Mouse (Mus musculus) limb, embryonic 12.5 days (tissue): Measurements from ENCODE around the gene Lins1. TPM values are rescaled to one million over a fixed set of nuclear protein-coding genes. Genes with fewer than 3 reads are reported as not detected.

Experiments used
- ATAC-seq: fragments of 200-750 bp; cut with Nextera tagmentation; 2 replicates; pipeline ENCODE4 v1.8.0; 2017; ENCODE audit warnings: low read depth, moderate TSS enrichment; ENCODE audit not compliant: insufficient number of reproducible peaks, insufficient read depth, low FRiP score, low TSS enrichment
- H3K27ac ChIP-seq: fragments of 300-500 bp; sonication (generic); 2 replicates; pipeline ENCODE4 v1.5.1; 2016; ENCODE audit warnings: mild to moderate bottlenecking, moderate library complexity
- H3K27me3 ChIP-seq: fragments of 300-500 bp; sonication (generic); 2 replicates; pipeline ENCODE4 v1.6.1; 2016; ENCODE audit warnings: mild to moderate bottlenecking, moderate library complexity
- H3K36me3 ChIP-seq: fragments of 300-500 bp; sonication (generic); 2 replicates; pipeline ENCODE4 v1.6.1; 2016; ENCODE audit warnings: mild to moderate bottlenecking, moderate library complexity
- H3K4me1 ChIP-seq: fragments of 300-500 bp; sonication (generic); replicated peaks from 2 replicates; pipeline ENCODE4 v1.6.1; 2016
- H3K4me2 ChIP-seq: fragments of 300-500 bp; sonication (generic); 2 replicates; pipeline ENCODE4 v1.6.1; 2016; ENCODE audit warnings: mild to moderate bottlenecking, moderate library complexity
- H3K4me3 ChIP-seq: fragments of 300-500 bp; sonication (generic); replicated peaks from 2 replicates; pipeline ENCODE4 v1.5.1; 2016; ENCODE audit warnings: mild to moderate bottlenecking
- H3K9ac ChIP-seq: fragments of 300-500 bp; sonication (generic); replicated peaks from 2 replicates; pipeline ENCODE4 v1.6.1; 2016; ENCODE audit warnings: mild to moderate bottlenecking, moderate library complexity
- H3K9me3 ChIP-seq: fragments of 300-500 bp; sonication (generic); 2 replicates; pipeline ENCODE4 v1.6.1; 2016; ENCODE audit warnings: mild to moderate bottlenecking, moderate library complexity
- WGBS: fragments of 180-500 bp; shearing (Covaris S2); methylation state at CpG from one replicate; pipeline ENCODE4 v1.1.7; 2016; 5-methylcytosine and 5-hydroxymethylcytosine counted together
- polyA plus RNA-seq: library from polyadenylated mRNA; unstranded; fragments of >200 nt; fragmentation: Nextera tagmentation; extraction: Ambion mirVana; gene quantifications from 2 replicates; pipeline ENCODE4 v1.2.1, GENCODE M21; 2016

Gene Lins1
- polyA plus RNA-seq, 1 experiment from 2014 or later: 19.3 TPM

DNA sequence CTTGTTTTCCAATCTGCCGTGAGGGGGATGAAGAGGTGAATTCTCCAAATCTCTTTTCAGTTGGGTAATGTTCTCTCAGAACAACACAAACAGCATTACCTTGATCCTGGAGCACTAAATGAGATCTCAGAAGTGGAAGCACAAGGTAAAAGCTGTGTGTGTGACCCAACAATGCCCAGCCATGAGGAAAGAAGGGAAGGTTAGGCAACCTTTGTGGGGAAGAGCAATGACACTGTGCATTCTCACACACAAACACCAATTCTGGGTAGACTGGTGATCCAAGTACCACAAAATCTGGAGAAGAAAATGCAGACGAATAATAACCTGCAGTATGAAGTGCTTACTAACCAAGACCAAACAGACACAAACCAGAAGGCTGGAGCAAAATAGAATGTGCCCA is 13.9 kb upstream of the Lins1 start:
- H3K36me3 ChIP-seq: peaks cover 99% of the 10 kb centered on the region
- H3K27ac ChIP-seq: no peak overlapping the region
- H3K27me3 ChIP-seq: no peaks in the 10 kb centered on the region
- H3K9ac ChIP-seq: no peak overlapping the region
- WGBS: 88% methylated on average over 2 of the region's 2 CpGs
- no peak for ATAC-seq
- H3K4me3 ChIP-seq: no peak overlapping the region
- H3K4me1 ChIP-seq: no peaks in the 10 kb centered on the region
- 0 out of 2 replicates have a peak, but pooled peaks cover 3% of the 10 kb centered on the region for H3K9me3 ChIP-seq
- no peak overlapping the region for H3K4me2 ChIP-seq

DNA sequence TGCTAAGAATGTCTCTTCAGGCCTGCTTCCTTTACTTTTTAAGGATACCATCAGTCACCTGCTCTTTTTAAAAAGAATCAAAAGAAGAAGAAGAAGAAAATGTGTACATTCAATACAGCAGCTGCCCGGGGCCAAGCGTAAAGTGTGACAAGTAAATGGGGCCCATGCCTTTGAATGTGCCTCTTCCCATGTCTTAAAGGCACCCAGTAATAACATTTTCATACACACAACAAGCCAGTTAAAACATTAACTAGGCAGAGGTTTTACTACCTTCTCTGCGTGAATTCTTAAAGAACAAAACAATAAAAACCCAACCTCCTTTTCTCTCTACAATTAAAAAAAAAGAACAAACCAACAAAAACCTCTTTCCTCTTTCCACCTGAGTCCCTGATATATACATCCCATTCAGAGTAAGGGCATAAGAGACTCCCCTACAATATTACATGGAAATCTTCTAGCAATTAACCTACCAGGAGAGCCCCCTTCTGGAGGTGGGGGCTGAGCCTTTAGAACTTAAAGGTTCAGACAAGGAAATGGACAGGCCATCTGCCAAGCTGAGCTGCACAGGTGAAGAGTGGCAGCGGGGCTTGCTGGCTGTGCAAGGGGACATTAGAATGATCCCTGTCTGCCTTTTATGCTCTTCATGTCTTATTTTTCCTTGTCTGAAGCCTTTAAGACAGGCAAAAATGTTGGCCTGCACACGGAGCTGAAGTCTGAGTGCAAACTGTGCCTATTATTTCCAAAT is 7.4 kb upstream of the Lins1 start:
- no peak overlapping the region for H3K27ac ChIP-seq
- H3K9ac ChIP-seq: no peak overlapping the region
- no peaks in the 10 kb centered on the region for H3K9me3 ChIP-seq
- H3K27me3 ChIP-seq: no peaks in the 10 kb centered on the region
- WGBS: 83% methylated on average over 5 of the region's 5 CpGs
- no peak overlapping the region for H3K4me3 ChIP-seq
- H3K4me2 ChIP-seq: no peak overlapping the region
- H3K4me1 ChIP-seq: no peaks in the 10 kb centered on the region
- ATAC-seq: no peak
- peaks cover 70% of the 10 kb centered on the region for H3K36me3 ChIP-seq

DNA sequence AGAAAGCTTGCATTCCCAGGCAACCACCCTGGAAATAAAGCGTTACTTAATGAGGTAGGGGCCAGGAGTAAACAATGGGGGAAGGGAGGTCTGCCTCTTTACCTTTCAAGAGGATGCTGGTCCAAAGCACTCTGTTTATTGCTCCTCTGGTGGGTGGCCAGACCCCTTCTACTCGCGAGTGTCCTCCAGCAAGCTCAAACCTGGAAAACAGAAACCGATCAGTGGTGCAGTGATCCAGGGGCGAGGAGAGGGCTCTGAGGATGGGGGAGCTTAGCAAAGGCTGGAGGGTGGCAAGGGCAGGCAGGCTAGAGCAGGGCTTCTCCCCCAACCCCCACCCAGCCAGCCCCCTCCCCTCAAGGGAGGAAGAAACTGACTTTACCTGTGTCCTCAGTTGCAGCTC is 968 bp upstream of the Lins1 start:
- H3K27ac ChIP-seq: no peak overlapping the region
- no peaks in the 10 kb centered on the region for H3K27me3 ChIP-seq
- WGBS: 0% methylated on average over 5 of the region's 5 CpGs
- no peaks in the 10 kb centered on the region for H3K9me3 ChIP-seq
- H3K9ac ChIP-seq: peak overlapping the region; percentile 79
- H3K36me3 ChIP-seq: peaks cover 13% of the 10 kb centered on the region
- peak overlapping the region; percentile 93 for H3K4me2 ChIP-seq
- H3K4me3 ChIP-seq: peak overlapping the region; percentile 77
- peaks cover 13% of the 10 kb centered on the region for H3K4me1 ChIP-seq
- ATAC-seq: no peak; the same call in 1 of the 2 replicates

DNA sequence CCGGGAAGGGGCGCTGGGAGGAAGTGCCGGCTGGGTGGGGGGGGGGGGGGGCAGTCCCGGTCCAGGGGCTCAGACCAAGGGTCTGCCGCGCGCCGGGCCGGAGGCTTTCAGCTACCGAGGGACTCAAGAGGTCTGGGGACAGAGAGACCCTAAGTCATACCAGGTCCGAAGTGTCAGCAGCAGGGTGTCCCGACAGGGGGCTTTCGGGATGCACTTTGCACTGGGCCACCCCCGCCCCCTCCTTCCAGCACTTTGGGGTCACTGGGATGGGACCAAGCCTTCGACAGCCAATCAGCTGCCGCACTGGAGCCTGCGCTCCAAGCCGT is 432 bp upstream of the Lins1 start, which contains the start of gene Asb7:
Gene Asb7 (minus strand): TSS at position 303 of the 326 bp plus-strand sequence.
- H3K9me3 ChIP-seq: no peaks in the 10 kb centered on the region
- H3K27me3 ChIP-seq: no peaks in the 10 kb centered on the region
- H3K27ac ChIP-seq: peak within 1 kb of the TSS; percentile 92
- peak within 1 kb of the TSS; percentile 79 for H3K9ac ChIP-seq
- peak within 1 kb of the TSS; percentile 77 for H3K4me3 ChIP-seq
- WGBS: under 1% methylated on average over 18 of the region's 18 CpGs
- H3K36me3 ChIP-seq: peaks cover 11% of the 10 kb centered on the region; the same call in 1 of the 2 replicates
- peak; percentile 95 for ATAC-seq
- H3K4me2 ChIP-seq: peak within 1 kb of the TSS; percentile 93
- peaks cover 13% of the 10 kb centered on the region for H3K4me1 ChIP-seq

DNA sequence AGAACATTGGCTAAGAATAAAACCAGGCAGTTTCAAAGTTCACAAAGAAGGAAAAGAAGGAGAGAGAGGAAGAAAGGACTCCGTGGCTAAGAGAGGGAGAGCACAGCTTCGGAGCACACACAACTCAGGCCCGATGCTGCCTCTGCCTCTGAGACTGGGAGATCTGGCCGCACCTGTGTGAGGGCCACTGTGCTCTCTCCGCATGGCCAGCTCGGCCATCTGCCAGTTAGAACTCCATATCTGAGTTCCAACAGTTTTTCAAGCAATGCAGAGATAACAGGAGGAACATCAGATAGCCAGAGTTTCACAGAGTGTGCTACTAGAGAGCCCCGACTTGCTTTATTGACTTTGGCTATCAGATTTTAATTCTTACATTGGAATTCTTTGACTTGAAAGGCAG is 4.8 kb downstream of the Lins1 start:
- Histone ChIP-seq H3K9ac (no peak overlapping the region), H3K4me2 (no peak overlapping the region), H3K27ac (no peak overlapping the region), H3K36me3 (peaks cover 19% of the 10 kb centered on the region), H3K27me3 (no peaks in the 10 kb centered on the region), H3K9me3 (no peaks in the 10 kb centered on the region), H3K4me1 (peaks cover 4% of the 10 kb centered on the region), H3K4me3 (no peak overlapping the region)
- WGBS: 82% methylated on average over 7 of the region's 7 CpGs
- no peak for ATAC-seq

DNA sequence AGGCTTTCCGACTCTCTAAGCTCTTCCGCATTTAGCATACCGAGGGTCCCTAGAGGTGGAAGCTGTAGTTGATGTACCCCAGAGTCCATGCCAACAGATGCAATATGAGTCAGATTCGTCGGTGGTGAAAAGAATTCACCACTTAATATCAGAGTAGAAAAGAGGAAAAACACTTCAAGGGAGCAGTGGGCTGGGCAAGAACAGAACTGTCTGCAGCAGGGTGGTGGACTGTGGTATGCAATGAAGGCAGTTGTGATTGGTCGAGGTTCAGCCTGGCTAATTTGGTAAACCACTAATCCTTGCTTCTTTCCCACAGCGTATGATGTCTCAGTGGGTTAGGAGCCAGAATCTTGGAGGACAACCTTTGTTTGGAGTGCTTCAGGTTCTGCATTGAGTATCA is 13.0 kb downstream of the Lins1 start:
- Histone ChIP-seq H3K36me3 (peaks cover 71% of the 10 kb centered on the region), H3K9me3 (no peaks in the 10 kb centered on the region), H3K9ac (no peak overlapping the region), H3K27me3 (no peaks in the 10 kb centered on the region), H3K27ac (no peak overlapping the region), H3K4me1 (no peaks in the 10 kb centered on the region), H3K4me3 (no peak overlapping the region), H3K4me2 (no peak overlapping the region)
- ATAC-seq: no peak
- 85% methylated on average over 7 of the region's 7 CpGs for WGBS

DNA sequence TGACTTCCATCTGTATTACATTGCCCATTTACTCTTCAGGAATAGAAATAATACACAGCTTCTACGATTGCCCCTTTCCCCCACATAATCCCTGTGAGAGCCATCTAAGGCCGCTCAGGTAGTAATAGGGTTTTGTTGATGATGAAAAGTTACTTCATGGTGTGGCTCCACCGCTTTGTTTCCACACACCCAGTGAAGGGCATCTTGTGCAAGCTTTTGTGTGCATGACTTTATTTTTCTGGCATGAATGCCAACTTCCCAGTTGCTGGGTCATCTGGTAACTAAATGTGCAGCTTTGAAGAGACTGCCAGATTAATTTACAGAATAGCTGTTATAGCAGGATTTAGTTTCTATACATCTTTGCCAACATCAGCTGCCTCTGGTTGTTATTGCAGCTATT is 14.9 kb downstream of the Lins1 start:
- H3K4me3 ChIP-seq: no peak overlapping the region
- no peaks in the 10 kb centered on the region for H3K4me1 ChIP-seq
- H3K9ac ChIP-seq: no peak overlapping the region
- H3K27ac ChIP-seq: no peak overlapping the region
- 95% methylated on average over 3 of the region's 3 CpGs for WGBS
- H3K4me2 ChIP-seq: no peak overlapping the region
- no peaks in the 10 kb centered on the region for H3K27me3 ChIP-seq
- H3K36me3 ChIP-seq: peaks cover 72% of the 10 kb centered on the region
- H3K9me3 ChIP-seq: no peaks in the 10 kb centered on the region
- no peak for ATAC-seq

DNA sequence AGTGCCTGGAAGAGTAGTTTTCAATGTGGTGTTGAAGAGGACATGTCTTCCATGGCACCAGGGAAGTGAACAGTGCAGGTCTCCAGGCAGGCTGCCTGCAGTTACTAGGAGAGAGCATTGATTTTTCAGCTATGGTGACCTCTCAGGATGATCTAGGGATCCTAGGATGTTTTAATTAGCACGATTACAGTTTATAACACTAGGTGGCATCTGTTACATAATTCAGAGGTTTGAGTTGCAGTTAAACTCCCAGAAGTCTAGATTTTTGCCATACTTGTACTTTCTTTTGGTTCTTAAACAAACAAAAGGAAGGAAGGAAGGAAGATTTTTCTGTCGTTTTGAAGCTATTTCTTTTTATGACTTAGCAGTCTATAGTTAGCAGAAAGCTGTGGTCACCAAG is 21.5 kb downstream of the Lins1 start:
- 70% methylated on average over 2 of the region's 2 CpGs for WGBS
- Histone ChIP-seq H3K36me3 (peaks cover 73% of the 10 kb centered on the region), H3K4me3 (no peak overlapping the region), H3K4me1 (no peaks in the 10 kb centered on the region), H3K27me3 (no peaks in the 10 kb centered on the region), H3K4me2 (no peak overlapping the region), H3K9ac (no peak overlapping the region), H3K27ac (no peak overlapping the region), H3K9me3 (no peaks in the 10 kb centered on the region)
- no peak for ATAC-seq

DNA sequence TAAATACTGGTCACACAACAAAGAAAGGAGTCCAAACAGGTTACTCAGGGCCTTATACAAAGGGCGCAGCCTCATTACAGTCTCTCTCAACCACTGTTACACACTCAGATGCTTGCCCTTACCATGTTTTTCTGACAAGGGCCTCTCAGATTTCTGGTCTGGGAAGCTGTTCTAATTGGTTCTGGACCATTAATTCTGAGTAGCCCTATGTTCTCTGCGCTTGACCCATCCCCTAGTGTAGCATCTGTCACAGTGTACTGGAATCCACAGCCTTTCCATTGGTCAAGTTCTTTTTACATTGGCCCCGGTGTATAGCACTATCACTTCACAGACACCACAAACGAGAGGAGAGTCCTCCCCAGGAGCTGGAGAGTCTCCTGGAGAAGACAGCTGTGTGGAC is 34.8 kb downstream of the Lins1 start:
- no peaks in the 10 kb centered on the region for H3K27me3 ChIP-seq
- no peak overlapping the region for H3K4me3 ChIP-seq
- peaks cover 14% of the 10 kb centered on the region; the same call in 1 of the 2 replicates for H3K36me3 ChIP-seq
- H3K4me2 ChIP-seq: no peak overlapping the region
- no peak overlapping the region for H3K9ac ChIP-seq
- no peaks in the 10 kb centered on the region for H3K9me3 ChIP-seq
- WGBS: 83% methylated on average over 4 of the region's 4 CpGs
- H3K4me1 ChIP-seq: no peaks in the 10 kb centered on the region
- no peak overlapping the region for H3K27ac ChIP-seq
- ATAC-seq: no peak

DNA sequence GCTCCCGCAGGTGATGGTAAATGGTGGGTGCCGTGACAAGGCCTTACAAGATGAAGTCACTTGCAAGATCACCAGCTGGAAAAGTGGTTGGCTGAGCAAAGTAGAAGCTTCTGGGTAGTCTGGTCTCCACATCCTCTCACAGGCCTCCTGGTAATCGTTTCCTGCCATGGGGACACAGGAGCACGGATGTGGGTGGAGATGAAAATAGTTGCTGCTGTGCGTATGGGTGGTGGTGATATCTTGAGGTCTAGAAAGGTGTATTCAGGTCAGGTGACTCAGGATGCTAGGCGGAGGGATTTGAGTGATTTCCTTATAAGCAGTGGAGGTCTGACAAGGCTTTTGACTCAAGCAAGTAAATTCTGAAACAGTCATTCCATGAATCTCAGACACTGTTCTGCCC is 35.3 kb downstream of the Lins1 start:
- Histone ChIP-seq H3K27ac (no peak overlapping the region), H3K27me3 (no peaks in the 10 kb centered on the region), H3K4me1 (no peaks in the 10 kb centered on the region), H3K9me3 (no peaks in the 10 kb centered on the region), H3K4me3 (no peak overlapping the region), H3K36me3 (peaks cover 14% of the 10 kb centered on the region; the same call in 1 of the 2 replicates), H3K4me2 (no peak overlapping the region), H3K9ac (no peak overlapping the region)
- WGBS: 80% methylated on average over 6 of the region's 6 CpGs
- ATAC-seq: no peak

DNA sequence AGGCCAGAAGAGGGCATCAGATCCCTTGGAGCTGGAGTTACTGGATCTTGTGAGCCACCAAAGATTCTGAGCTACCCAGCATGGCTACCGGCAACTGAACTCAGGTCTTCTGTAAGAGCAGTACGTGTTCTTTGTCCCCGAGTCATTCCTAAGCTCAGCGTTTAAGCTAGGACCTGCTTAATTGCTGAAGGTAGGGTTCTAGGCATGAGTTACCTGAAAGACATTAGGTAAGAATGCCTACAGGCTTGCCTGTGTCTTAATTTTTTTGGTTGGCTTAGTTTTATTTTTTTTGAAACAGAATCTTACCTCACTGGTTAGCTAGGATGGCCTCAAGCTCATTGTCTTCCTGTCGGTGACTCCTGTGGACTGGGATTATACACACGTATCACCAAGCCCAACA is 38.4 kb downstream of the Lins1 start:
- WGBS: 91% methylated on average over 6 of the region's 6 CpGs
- no peaks in the 10 kb centered on the region for H3K9me3 ChIP-seq
- H3K4me3 ChIP-seq: no peak overlapping the region
- H3K36me3 ChIP-seq: peaks cover 4% of the 10 kb centered on the region; the same call in 1 of the 2 replicates
- H3K4me1 ChIP-seq: no peaks in the 10 kb centered on the region
- H3K27ac ChIP-seq: no peak overlapping the region
- ATAC-seq: no peak
- no peak overlapping the region for H3K9ac ChIP-seq
- H3K27me3 ChIP-seq: no peaks in the 10 kb centered on the region
- no peak overlapping the region for H3K4me2 ChIP-seq

DNA sequence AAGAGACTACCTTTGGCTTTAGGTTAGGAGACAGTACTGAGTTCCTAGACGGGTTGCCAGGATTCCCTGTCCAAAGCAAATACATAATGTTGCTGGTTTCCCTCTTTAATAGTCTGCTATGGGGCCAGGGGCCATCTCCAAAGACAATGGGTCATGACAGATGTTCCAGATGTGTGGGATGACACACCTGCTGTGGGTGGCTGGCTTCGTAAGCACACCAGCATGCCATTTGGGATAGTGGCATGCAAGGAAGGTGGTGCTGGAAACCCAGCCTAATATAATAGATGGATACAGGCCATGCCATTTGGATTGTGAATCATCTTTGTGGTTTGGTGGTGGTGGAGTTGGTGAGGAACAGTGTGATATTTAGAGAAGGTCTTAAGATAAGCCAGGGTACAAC is 39.5 kb downstream of the Lins1 start:
- Histone ChIP-seq H3K4me2 (no peak overlapping the region), H3K9ac (no peak overlapping the region), H3K27me3 (no peaks in the 10 kb centered on the region), H3K4me3 (no peak overlapping the region), H3K36me3 (no peaks in the 10 kb centered on the region), H3K27ac (no peak overlapping the region), H3K4me1 (no peaks in the 10 kb centered on the region), H3K9me3 (no peaks in the 10 kb centered on the region)
- ATAC-seq: no peak
- 84% methylated on average over 2 of the region's 2 CpGs for WGBS
